ENCODE assay signal across 11 mouse cellular contexts in the genomic region with DNA sequence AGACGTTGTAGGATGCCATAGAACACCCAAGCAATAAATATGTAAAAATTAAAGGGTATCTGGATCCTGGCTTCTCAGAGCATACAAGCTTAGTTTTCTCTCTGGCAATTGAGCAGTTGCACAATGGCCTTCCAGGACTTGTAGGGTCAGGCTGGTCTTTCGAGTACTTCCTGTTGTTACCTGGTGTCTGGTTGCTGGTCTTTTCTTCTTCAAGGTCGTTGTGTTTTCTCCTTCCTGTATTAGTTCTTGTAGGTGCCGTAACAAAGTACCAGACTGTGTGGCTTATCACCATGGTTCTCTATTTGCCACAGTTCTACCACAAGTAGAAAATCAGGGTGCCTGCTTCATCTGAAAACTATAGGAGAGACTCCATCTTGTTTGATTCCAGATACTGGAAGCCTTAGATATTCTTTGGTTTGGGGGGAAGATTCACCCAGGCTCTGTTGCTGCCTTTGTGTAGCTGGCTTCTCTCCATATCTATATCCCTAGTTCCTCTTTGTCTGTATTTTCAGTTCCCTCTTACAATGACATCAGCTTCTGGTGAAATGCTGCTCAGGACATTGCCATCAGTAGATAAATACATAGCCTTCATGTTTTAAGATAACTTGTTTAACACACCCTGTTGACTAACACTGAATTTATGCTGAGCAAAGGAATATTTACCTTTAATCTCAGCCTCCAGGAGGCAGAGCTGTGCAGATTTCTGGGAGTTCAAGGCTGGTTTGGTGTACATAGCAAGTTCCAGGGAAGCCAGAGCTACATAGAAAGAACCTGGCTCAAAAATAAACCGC. TPM values are rescaled to one million over a fixed set of nuclear protein-coding genes. Genes with fewer than 3 reads are reported as not detected.
A peak's percentile ranks its signal among the peaks of the same experiment; 100 is the strongest.
DNase-seq lines count a peak whose midpoint lies in the region; ATAC-seq lines count a peak whose summit lies in the region.
"Had no signal": no experiment of that assay in that cellular context is flagged by ENCODE, and none has a peak within 500 bp of the region (broad histone marks: within the 10 kb centered on the region; RNA-seq: fewer than 3 reads in every experiment).

No protein-coding gene starts in this region.

- no peaks in the 10 kb centered on the region for H3K27me3 ChIP-seq in liver, embryonic 16.5 days (ENCODE audit: control insufficient read depth, insufficient read depth, low read depth, low read length)

- WGBS in liver, embryonic 16.5 days (ENCODE audit: insufficient replicate concordance) = 35% methylated on average over 5 of the region's 5 CpGs

- H3K4me3 ChIP-seq in liver, embryonic 16.5 days (ENCODE audit: low read depth, low read length) = no peak overlapping the region
- H3K4me3 ChIP-seq: midbrain, embryonic 10.5 days had no signal

- no peak overlapping the region for H3K9ac ChIP-seq in liver, embryonic 16.5 days (ENCODE audit: low read depth, low read length)

- no peak overlapping the region for H3K4me2 ChIP-seq in liver, embryonic 16.5 days (ENCODE audit: low read depth, low read length)

- H3K4me1 ChIP-seq in liver, embryonic 16.5 days (ENCODE audit: control insufficient read depth, low read depth, low read length) = peaks cover 54% of the 10 kb centered on the region
- H3K4me1 ChIP-seq: midbrain, embryonic 10.5 days had no signal

- intact Hi-C loops in heart, postnatal 25 days (cut with DNase I) = no loop called here
- intact Hi-C loops in left cerebral cortex, postnatal 14 days (cut with DNase I) = no loop called here

- DNase-seq in heart, adult 11 months = peak; percentile 85
- no peak for DNase-seq in heart, postnatal 25 days (ENCODE audit: low spot score)
- peak; percentile 41 for DNase-seq in lung, postnatal 36 days
- no peak for DNase-seq in lung, adult 18-20 months
- DNase-seq in yolk sac, embryonic 10.5 days (ENCODE audit: low spot score) = no peak
- no peak for DNase-seq in left cerebral cortex, postnatal 14 days (ENCODE audit: low spot score in 2 of 2)
- DNase-seq: embryo, embryonic 11 days; kidney, postnatal 10 days had no signal

- ATAC-seq in liver, embryonic 16.5 days (ENCODE audit: low read depth) = peak; percentile 52; the same call in 1 of the 2 replicates
- no peak for ATAC-seq in cerebellum, adult (ENCODE audit: insufficient number of reproducible peaks, low FRiP score, low TSS enrichment)

- H3K36me3 ChIP-seq in liver, embryonic 16.5 days (ENCODE audit: control insufficient read depth, insufficient read depth) = no peaks in the 10 kb centered on the region

- no peaks in the 10 kb centered on the region for H3K9me3 ChIP-seq in liver, embryonic 16.5 days (replicated peaks; ENCODE audit: control insufficient read depth, low read length)
- H3K9me3 ChIP-seq: midbrain, embryonic 10.5 days had no signal

- peak overlapping the region; percentile 67 for H3K27ac ChIP-seq in liver, embryonic 16.5 days (ENCODE audit: low read length)
- H3K27ac ChIP-seq: midbrain, embryonic 10.5 days had no signal

RNA-seq across cellular contexts. Expression of a gene that starts 49.8 kb away (rescaled TPM):
- 10 to 100 TPM; 40.4 to 45.4 TPM for total RNA-seq in heart, postnatal 25 days (2021)
- polyA plus RNA-seq in liver, embryonic 16.5 days (2015; fragmentation: Nextera tagmentation; extraction: Ambion mirVana) = 10.6 and 12.1 TPM in 2 replicates
- total RNA-seq in left cerebral cortex, postnatal 14 days (2021) = 10 to 100 TPM; 40.6 to 44.3 TPM

Comparison
In these comparisons a context has a peak if more than half of its experiments do, and no peak if none do; other contexts are left out.
1. DNase-seq: peak in heart, adult 11 months (single experiment) and lung, postnatal 36 days (single experiment); none in heart, postnatal 25 days (single experiment), lung, adult 18-20 months (0 of 2), yolk sac, embryonic 10.5 days (single experiment) and left cerebral cortex, postnatal 14 days (0 of 2).